Mouse (Mus musculus) kidney, embryonic 16.5 days (tissue): Measurements from ENCODE around the gene Tbc1d30. TPM values are rescaled to one million over a fixed set of nuclear protein-coding genes. Genes with fewer than 3 reads are reported as not detected.

ENCODE experiments used
- ATAC-seq: fragments of 200-750 bp; cut with Nextera tagmentation; 2 replicates; pipeline ENCODE4 v1.8.0; 2017; ENCODE audit warnings: moderate TSS enrichment; ENCODE audit not compliant: low FRiP score, low TSS enrichment
- H3K27ac ChIP-seq: fragments of 300-500 bp; sonication (generic); 2 replicates; pipeline ENCODE4 v1.5.1; 2014; ENCODE audit warnings: low read length
- H3K27me3 ChIP-seq: fragments of 300-500 bp; sonication (generic); 2 replicates; pipeline ENCODE4 v1.6.1; 2014; ENCODE audit warnings: low read length, control low read depth, mixed read lengths; ENCODE audit not compliant: insufficient read depth
- H3K36me3 ChIP-seq: fragments of 300-500 bp; sonication (generic); 2 replicates; pipeline ENCODE4 v1.6.1; 2014; ENCODE audit warnings: low read length, control low read depth, mixed read lengths; ENCODE audit not compliant: insufficient read depth
- H3K4me1 ChIP-seq: fragments of 300-500 bp; sonication (generic); 2 replicates; pipeline ENCODE4 v1.6.1; 2014; ENCODE audit warnings: low read length, control low read depth, mixed read lengths; ENCODE audit not compliant: insufficient read depth
- H3K4me2 ChIP-seq: fragments of 300-500 bp; sonication (generic); replicated peaks from 2 replicates; pipeline ENCODE4 v1.6.1; 2014; ENCODE audit warnings: low read depth, low read length
- H3K4me3 ChIP-seq: fragments of 300-500 bp; sonication (generic); 2 replicates; pipeline ENCODE4 v1.5.1; 2014; ENCODE audit warnings: mild to moderate bottlenecking, low read length
- H3K9ac ChIP-seq: fragments of 300-500 bp; sonication (generic); replicated peaks from 2 replicates; pipeline ENCODE4 v1.6.1; 2014; ENCODE audit warnings: low read length
- H3K9me3 ChIP-seq: fragments of 300-500 bp; sonication (generic); 2 replicates; pipeline ENCODE4 v1.6.1; 2016; ENCODE audit warnings: low read length, control low read depth
- WGBS: fragments of 180-500 bp; shearing (Covaris S2); extraction: QIAGEN DNeasy Blood & Tissue Kit; methylation state at CpG from one replicate; pipeline ENCODE4 v1.1.7; 2014; 5-methylcytosine and 5-hydroxymethylcytosine counted together
- polyA plus RNA-seq: library from polyadenylated mRNA; unstranded; fragments of >200 nt; fragmentation: Nextera tagmentation; extraction: Ambion mirVana; gene quantifications from 2 replicates; pipeline ENCODE4 v1.2.1, GENCODE M21; 2015

Gene Tbc1d30
- polyA plus RNA-seq, 1 experiment from 2014 or later = 0.80 TPM

DNA sequence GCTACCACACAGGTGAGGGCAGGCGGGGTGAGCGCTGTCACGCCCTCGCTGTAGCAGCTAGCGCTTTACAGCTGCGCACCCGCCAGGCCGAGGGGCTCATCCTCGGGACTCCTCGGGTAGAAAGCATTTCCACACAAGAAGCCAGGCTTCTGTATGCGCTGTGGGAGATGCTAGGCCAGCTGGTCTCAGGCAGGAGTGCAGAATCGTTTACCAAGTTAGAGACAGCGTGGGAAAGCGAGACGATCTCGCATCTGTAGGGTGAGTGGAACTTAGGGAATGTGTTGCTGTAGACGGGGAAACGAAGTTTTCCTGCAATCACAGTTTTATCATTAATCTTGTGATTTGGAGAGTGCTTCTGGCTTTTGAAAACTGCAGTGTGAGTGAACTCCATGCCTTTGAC lies 30.2 kb upstream of the Tbc1d30 start:
- no peak overlapping the region for H3K4me2 ChIP-seq
- no peak for ATAC-seq
- no peak overlapping the region for H3K9ac ChIP-seq
- no peaks in the 10 kb centered on the region for H3K9me3 ChIP-seq
- H3K27ac ChIP-seq = no peak overlapping the region
- no peaks in the 10 kb centered on the region for H3K27me3 ChIP-seq
- H3K4me3 ChIP-seq = no peak overlapping the region
- peaks cover 10% of the 10 kb centered on the region for H3K4me1 ChIP-seq
- peaks cover 63% of the 10 kb centered on the region for H3K36me3 ChIP-seq
- 89% methylated on average over 18 of the region's 18 CpGs for WGBS

DNA sequence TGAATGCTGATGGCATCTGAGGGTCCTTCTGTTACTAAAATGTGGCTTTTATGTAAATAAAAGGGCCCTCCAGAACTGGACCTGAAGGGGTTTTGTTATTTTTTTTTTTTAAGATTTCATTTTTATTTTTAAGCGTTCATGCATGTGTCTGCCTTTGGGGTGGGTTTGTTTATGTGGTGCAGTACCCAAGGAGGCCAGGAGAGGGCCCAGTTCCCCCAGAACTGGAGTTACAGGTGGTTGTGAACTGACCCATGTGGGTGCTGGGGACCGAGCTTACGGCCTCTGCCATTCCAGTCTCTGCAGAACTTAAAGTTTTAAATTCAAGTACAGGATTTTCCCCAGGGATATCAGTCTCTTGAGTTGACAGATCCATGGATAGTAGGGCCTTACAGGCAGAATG lies 28.3 kb upstream of the Tbc1d30 start:
- Histone ChIP-seq H3K4me3 (no peak overlapping the region), H3K36me3 (peaks cover 55% of the 10 kb centered on the region), H3K27ac (no peak overlapping the region), H3K27me3 (no peaks in the 10 kb centered on the region), H3K4me1 (peaks cover 25% of the 10 kb centered on the region), H3K9me3 (no peaks in the 10 kb centered on the region), H3K9ac (no peak overlapping the region), H3K4me2 (no peak overlapping the region)
- 97% methylated on average over 3 of the region's 3 CpGs for WGBS
- ATAC-seq = no peak

- Histone ChIP-seq H3K4me1 (peaks cover 25% of the 10 kb centered on the region), H3K9me3 (no peaks in the 10 kb centered on the region), H3K36me3 (peaks cover 42% of the 10 kb centered on the region), H3K27me3 (no peaks in the 10 kb centered on the region), H3K27ac (peak overlapping the region; percentile 36), H3K9ac (0 out of 2 replicates have a peak overlapping the region, but pooled peaks have one; percentile 20), H3K4me2 (no peak overlapping the region), H3K4me3 (no peak overlapping the region)
- peak; percentile 57 for ATAC-seq
- WGBS = 73% methylated on average over 24 of the region's 24 CpGs
Measured at GRCm38 (mm10) chr10:121376530-121377271, 25.6 kb upstream of the Tbc1d30 start.

- Histone ChIP-seq H3K36me3 (peaks cover 34% of the 10 kb centered on the region), H3K27me3 (no peaks in the 10 kb centered on the region), H3K9me3 (no peaks in the 10 kb centered on the region), H3K9ac (0 out of 2 replicates have a peak overlapping the region, but pooled peaks have one; percentile 20), H3K27ac (peak overlapping the region; percentile 36), H3K4me3 (no peak overlapping the region), H3K4me2 (no peak overlapping the region), H3K4me1 (peaks cover 25% of the 10 kb centered on the region)
- 40% methylated on average over 24 of the region's 24 CpGs for WGBS
- ATAC-seq = peak; percentile 90
Measured at GRCm38 (mm10) chr10:121375649-121376493, 24.8 kb upstream of the Tbc1d30 start.

DNA sequence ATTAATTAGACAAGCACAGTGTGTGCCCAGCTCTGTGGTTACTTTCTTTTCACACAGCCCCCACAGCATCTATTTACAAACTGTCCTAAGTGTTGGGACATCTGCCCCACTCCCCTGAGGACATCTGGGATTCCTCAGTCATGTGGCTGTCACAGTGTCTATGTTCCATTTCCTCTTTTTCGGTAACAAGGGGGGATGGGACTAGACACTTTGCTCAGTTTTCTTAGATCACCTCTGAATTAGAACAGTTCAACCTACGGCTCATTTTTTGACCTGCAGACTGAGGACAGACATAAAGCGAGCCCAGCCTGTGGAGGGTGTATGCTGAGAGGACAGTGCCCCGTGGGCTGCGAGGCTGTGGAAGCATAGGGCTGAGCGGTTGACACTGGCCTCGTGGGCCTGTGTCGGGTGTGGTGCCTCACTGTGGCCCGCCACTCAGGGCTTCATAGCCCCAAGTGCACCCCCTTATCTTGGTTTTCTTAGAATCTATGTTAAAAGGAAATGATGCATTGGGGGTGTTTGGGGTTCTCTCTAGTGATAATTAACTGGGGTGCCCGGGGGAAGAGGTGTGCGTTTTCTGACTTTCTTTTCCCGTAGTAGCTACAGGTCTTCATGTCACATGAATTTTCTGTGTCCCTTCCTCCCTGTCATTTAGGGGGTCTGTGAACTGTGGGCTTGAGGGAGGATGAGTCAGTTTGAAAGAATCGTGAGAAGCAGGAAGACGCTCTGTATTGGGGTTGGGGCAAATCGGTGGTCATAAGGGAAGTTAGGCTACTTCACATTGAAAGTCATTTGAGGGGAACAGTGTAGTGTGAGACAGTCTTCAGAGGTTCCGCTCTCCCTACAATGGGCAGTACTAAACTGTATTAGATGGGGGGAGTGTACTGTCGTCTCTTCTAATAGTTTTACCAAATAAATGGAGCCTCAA lies 23.9 kb upstream of the Tbc1d30 start:
- peaks cover 31% of the 10 kb centered on the region for H3K36me3 ChIP-seq
- H3K9ac ChIP-seq = no peak overlapping the region
- peak overlapping the region; percentile 12; the same call in 1 of the 2 replicates for H3K27ac ChIP-seq
- no peaks in the 10 kb centered on the region for H3K9me3 ChIP-seq
- peaks cover 25% of the 10 kb centered on the region for H3K4me1 ChIP-seq
- no peak for ATAC-seq
- H3K27me3 ChIP-seq = no peaks in the 10 kb centered on the region
- H3K4me3 ChIP-seq = no peak overlapping the region
- no peak overlapping the region for H3K4me2 ChIP-seq
- 72% methylated on average over 17 of the region's 17 CpGs for WGBS

DNA sequence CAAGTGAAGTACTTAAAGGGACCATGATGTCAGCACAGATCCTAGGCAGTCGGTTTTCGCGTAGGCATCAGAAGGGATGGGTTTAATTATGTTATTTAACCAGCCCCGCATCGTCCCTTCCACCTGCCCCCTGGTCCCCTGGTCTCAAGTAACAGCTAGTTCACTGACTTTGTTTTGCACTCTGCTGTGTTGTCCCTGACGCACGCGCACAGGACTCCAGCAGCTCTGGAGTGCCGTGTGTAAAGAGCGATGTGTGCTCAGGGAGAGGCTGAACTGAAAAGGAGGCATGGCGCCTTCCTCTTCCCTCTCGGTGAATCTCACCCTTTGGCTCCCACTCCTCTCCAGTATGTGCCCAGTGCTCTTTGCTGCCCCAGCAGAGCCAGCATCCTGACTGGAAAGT lies 22.9 kb upstream of the Tbc1d30 start:
- Histone ChIP-seq H3K9me3 (no peaks in the 10 kb centered on the region), H3K36me3 (peaks cover 22% of the 10 kb centered on the region), H3K27me3 (no peaks in the 10 kb centered on the region), H3K4me3 (no peak overlapping the region), H3K4me2 (no peak overlapping the region), H3K9ac (no peak overlapping the region), H3K27ac (no peak overlapping the region), H3K4me1 (peaks cover 25% of the 10 kb centered on the region)
- 64% methylated on average over 12 of the region's 12 CpGs for WGBS
- ATAC-seq = no peak

DNA sequence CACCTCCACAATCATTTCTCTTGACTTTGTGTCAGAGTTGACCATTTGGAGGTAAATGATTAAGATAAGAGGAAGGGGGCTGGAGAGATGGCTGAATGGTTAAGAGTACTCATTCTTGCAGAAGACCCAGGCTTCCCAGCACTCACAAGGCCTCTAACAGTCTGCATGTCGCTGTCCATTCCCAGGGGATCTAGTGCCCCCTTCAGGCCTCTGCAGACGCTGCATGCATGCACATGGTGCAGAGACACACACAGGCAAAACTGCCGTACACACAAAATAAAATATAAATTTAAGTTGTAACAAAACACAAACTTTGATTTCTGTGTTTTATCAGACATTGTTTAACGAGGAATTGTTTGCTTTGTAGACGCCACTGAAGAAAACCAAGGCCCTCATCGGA lies 19.7 kb upstream of the Tbc1d30 start:
- Histone ChIP-seq H3K27ac (no peak overlapping the region), H3K27me3 (no peaks in the 10 kb centered on the region), H3K36me3 (peaks cover 4% of the 10 kb centered on the region), H3K4me1 (peaks cover 19% of the 10 kb centered on the region), H3K4me2 (no peak overlapping the region), H3K4me3 (no peak overlapping the region), H3K9ac (no peak overlapping the region), H3K9me3 (no peaks in the 10 kb centered on the region)
- 89% methylated on average over 6 of the region's 6 CpGs for WGBS
- ATAC-seq = no peak

DNA sequence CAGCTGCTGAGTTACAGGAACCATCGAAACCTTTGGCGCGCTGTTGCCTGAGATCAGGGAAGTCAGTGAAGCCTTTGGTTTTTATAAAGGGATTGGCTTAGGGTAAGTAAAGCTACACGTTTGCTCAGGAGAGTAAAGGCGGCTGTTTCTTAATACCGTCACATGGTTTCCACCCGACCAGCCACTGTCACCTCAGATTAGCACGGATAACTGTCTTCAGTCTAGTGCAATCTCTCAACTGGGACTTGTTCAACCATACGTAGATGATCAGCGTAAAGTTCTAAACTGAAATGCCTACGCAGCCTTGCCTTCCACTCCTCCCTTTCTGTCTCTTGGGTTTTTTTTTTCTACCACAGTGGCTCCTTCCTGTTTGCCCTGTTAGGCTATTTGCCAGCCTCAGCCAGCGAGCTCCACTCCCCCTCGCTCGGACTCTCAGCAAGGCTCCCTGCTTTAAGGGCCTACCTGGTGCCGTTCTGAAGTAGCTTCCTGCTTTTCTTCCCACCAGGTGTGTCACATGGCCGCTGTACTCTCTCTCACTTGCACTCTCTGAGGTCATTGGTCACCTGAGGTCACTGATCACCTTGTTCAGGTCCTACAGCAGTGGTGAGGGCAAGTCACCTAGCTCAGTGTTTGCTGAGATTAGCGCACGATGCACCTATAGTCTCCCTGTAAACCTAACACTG lies 17.8 kb upstream of the Tbc1d30 start:
- Histone ChIP-seq H3K27ac (no peak overlapping the region), H3K9me3 (no peaks in the 10 kb centered on the region), H3K9ac (no peak overlapping the region), H3K4me2 (no peak overlapping the region), H3K36me3 (peaks cover 4% of the 10 kb centered on the region), H3K4me3 (no peak overlapping the region), H3K4me1 (peaks cover 12% of the 10 kb centered on the region), H3K27me3 (no peaks in the 10 kb centered on the region)
- 86% methylated on average over 18 of the region's 18 CpGs for WGBS
- no peak for ATAC-seq

- Histone ChIP-seq H3K36me3 (peaks cover 4% of the 10 kb centered on the region), H3K27ac (no peak overlapping the region), H3K4me1 (peaks cover 12% of the 10 kb centered on the region), H3K9me3 (no peaks in the 10 kb centered on the region), H3K4me2 (no peak overlapping the region), H3K27me3 (no peaks in the 10 kb centered on the region), H3K9ac (no peak overlapping the region), H3K4me3 (no peak overlapping the region)
- WGBS = 88% methylated on average over 9 of the region's 9 CpGs
- ATAC-seq = no peak
Measured at GRCm38 (mm10) chr10:121367780-121368179, 16.7 kb upstream of the Tbc1d30 start.
